24 mouse cellular contexts compared by ENCODE assay signal in the genomic region with DNA sequence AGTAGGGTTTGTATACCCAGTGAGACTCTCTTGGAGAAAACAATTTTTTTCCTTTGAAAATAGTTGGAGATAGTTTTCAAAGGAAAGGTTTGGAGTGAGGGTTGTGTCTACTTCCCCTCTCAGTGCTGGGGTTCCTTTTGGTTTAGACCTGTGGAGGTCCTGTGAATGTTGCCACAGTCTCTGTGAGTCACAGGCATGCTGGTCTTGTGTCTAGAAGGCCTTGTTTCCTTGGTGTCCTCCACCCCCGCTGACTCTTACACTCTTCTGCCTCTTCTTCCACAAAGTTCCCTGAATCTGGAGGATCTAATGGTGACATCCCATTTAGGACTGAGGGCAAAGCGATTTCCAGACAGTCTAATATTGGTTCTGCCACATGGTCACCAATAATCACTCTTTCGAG. TPM values are rescaled to one million over a fixed set of nuclear protein-coding genes. Genes with fewer than 3 reads are reported as not detected.
DNase-seq lines count a peak whose midpoint lies in the region.
"Had no signal": no experiment of that assay in that cellular context is flagged by ENCODE, and none has a peak within 500 bp of the region (broad histone marks: within the 10 kb centered on the region; RNA-seq: fewer than 3 reads in every experiment).

No protein-coding gene starts in this region.

- DNase-seq in adrenal gland, adult 2 months = peak; percentile 68
- no peak for DNase-seq in adrenal gland, postnatal 25 days
- DNase-seq in 416B (ENCODE audit: low read depth) = peak; percentile 26
- peak; percentile 55 for DNase-seq in adrenal gland, adult 8-10 months
- peak; percentile 25 for DNase-seq in adrenal gland, postnatal 14 days
- DNase-seq in spleen, postnatal 10 days (ENCODE audit: low spot score in 2 of 2) = no peak
- no peak for DNase-seq in embryo, embryonic 11 days
- DNase-seq in left cerebral cortex, postnatal 36 days (ENCODE audit: low spot score in 2 of 2) = no peak
- DNase-seq: B cell, adult 2 months; cerebellum, adult 11-12 months; cerebellum, adult 2 months; cerebellum, adult 9-10 months; cerebellum, postnatal 10 days; cerebellum, postnatal 25 days had no signal

- intact Hi-C loops in left cerebral cortex, postnatal 36 days (cut with DNase I) = no loop called here

RNA-seq across cellular contexts. Expression of a gene that starts 26.3 kb away (rescaled TPM):
- total RNA-seq in adrenal gland, adult 2 months (2021) = not detected
- not detected in 2 replicates for polyA plus RNA-seq in adrenal gland, adult 2 months (2012; rRNA removed)
- total RNA-seq in adrenal gland, postnatal 25 days (2021) = not detected in 2 replicates
- not detected for total RNA-seq in adrenal gland, adult 8-10 months (2022)
- total RNA-seq in adrenal gland, postnatal 14 days (2021) = not detected in 2 replicates
- total RNA-seq in left cerebral cortex, postnatal 36 days (2021) = not detected
- total RNA-seq: CH12.LX, G1E had no signal
- polyA plus RNA-seq: CD4-positive, CD25-positive, alpha-beta regulatory T cell, adult 4 months; cerebellum, adult 2 months; cortical plate, adult 2 months; embryonic facial prominence, embryonic 11.5 days; erythroblast, embryonic 14.5 days; forebrain, embryonic 14.5 days; frontal cortex, adult 2 months; G1E; Patski had no signal

RNA-seq across cellular contexts. Expression of a gene that starts 42.9 kb away (rescaled TPM):
- total RNA-seq in adrenal gland, adult 2 months (2021) = 1 to 10 TPM; 4.4 to 8.3 TPM
- polyA plus RNA-seq in adrenal gland, adult 2 months (2012; rRNA removed) = 0.37 and 0.58 TPM in 2 replicates
- total RNA-seq in adrenal gland, postnatal 25 days (2021) = 4.9 and 5.2 TPM in 2 replicates
- total RNA-seq in adrenal gland, adult 8-10 months (2022) = 10 to 100 TPM in 2 of 4 experiments, 1 to 10 TPM in 2; 7.6 to 13.6 (median 10.3) TPM
- 4.5 and 5.1 TPM in 2 replicates for total RNA-seq in adrenal gland, postnatal 14 days (2021)
- 10 to 100 TPM; 57.8 to 59.7 TPM for total RNA-seq in left cerebral cortex, postnatal 36 days (2021)
- total RNA-seq: CH12.LX had no signal
- polyA plus RNA-seq: activated CD4-positive, CD25-positive, alpha-beta regulatory T cell, adult 4 months; CD4-positive, CD25-positive, alpha-beta regulatory T cell, adult 4 months; erythroblast, embryonic 14.5 days; G1E had no signal

RNA-seq across cellular contexts. Expression of a gene that starts 54.1 kb away (rescaled TPM):
- 10 to 100 TPM; 14.1 to 17.2 TPM for total RNA-seq in adrenal gland, adult 2 months (2021)
- polyA plus RNA-seq in adrenal gland, adult 2 months (2012; rRNA removed) = 2.9 and 4.4 TPM in 2 replicates
- 19.3 and 22.0 TPM in 2 replicates for total RNA-seq in adrenal gland, postnatal 25 days (2021)
- total RNA-seq in adrenal gland, adult 8-10 months (2022) = 10 to 100 TPM; 16.1 to 21.1 (median 18.6) TPM
- 16.2 and 18.9 TPM in 2 replicates for total RNA-seq in adrenal gland, postnatal 14 days (2021)
- 10 to 100 TPM; 15.1 to 19.4 TPM for total RNA-seq in left cerebral cortex, postnatal 36 days (2021)

Comparison
In these comparisons a context has a peak if more than half of its experiments do, and no peak if none do; other contexts are left out.
1. DNase-seq: peak in adrenal gland, adult 2 months (single experiment), 416B (single experiment), adrenal gland, adult 8-10 months (single experiment) and adrenal gland, postnatal 14 days (single experiment); none in adrenal gland, postnatal 25 days (single experiment), spleen, postnatal 10 days (0 of 2), embryo, embryonic 11 days (single experiment) and left cerebral cortex, postnatal 36 days (0 of 2).